ENCODE assay signal across 26 mouse cellular contexts in genomic region chr17:24035087-24035486, GRCm38 (mm10). TPM values are rescaled to one million over a fixed set of nuclear protein-coding genes. Genes with fewer than 3 reads are reported as not detected.
DNase-seq lines count a peak whose midpoint lies in the region; ATAC-seq and TF ChIP-seq lines count a peak whose summit lies in the region.
"Had no signal": no experiment of that assay in that cellular context is flagged by ENCODE, and none has a peak within 500 bp of the region (broad histone marks: within the 10 kb centered on the region; RNA-seq: fewer than 3 reads in every experiment).

No protein-coding gene starts in this region.

- TF ChIP-seq EP300 in heart, postnatal 0 days (IDR thresholded peaks at IDR 0.05; ENCODE audit: low read depth), result no peak

- 37% methylated on average over 7 of the region's 7 CpGs for WGBS in heart, embryonic 11.5 days (ENCODE audit: insufficient replicate concordance)
- WGBS in heart, postnatal 0 days, result 25% methylated on average over 7 of the region's 7 CpGs
- WGBS in intestine, postnatal 0 days, result 76% methylated on average over 7 of the region's 7 CpGs

- TF ChIP-seq CTCF in heart, postnatal 0 days (IDR thresholded peaks at IDR 0.05; ENCODE audit: low read depth), result no peak
- TF ChIP-seq CTCF in Patski (IDR thresholded peaks at IDR 0.05), result no peak
- no peak for TF ChIP-seq CTCF in intestine, postnatal 0 days (IDR thresholded peaks at IDR 0.05; ENCODE audit: low read depth)

- no peaks in the 10 kb centered on the region for H3K4me1 ChIP-seq in heart, embryonic 11.5 days (ENCODE audit: control insufficient read depth, insufficient read depth, low read length)
- no peaks in the 10 kb centered on the region for H3K4me1 ChIP-seq in heart, postnatal 0 days (ENCODE audit: control insufficient read depth, insufficient read depth)
- no peaks in the 10 kb centered on the region for H3K4me1 ChIP-seq in intestine, postnatal 0 days (replicated peaks; ENCODE audit: control insufficient read depth, insufficient read depth, low read length)
- H3K4me1 ChIP-seq: embryonic facial prominence, embryonic 13.5 days; forebrain, embryonic 10.5 days; hindbrain, embryonic 10.5 days; hindbrain, embryonic 15.5 days had no signal

- H3K9ac ChIP-seq in heart, embryonic 11.5 days (ENCODE audit: low read depth, low read length), result no peak overlapping the region
- H3K9ac ChIP-seq in heart, postnatal 0 days (replicated peaks; ENCODE audit: low read depth, low read length), result no peak overlapping the region
- H3K9ac ChIP-seq in intestine, postnatal 0 days (ENCODE audit: low read depth, low read length), result no peak overlapping the region
- H3K9ac ChIP-seq: embryonic facial prominence, embryonic 13.5 days; heart, embryonic 12.5 days; hindbrain, embryonic 15.5 days had no signal

- intact Hi-C loops in heart, postnatal 14 days (cut with DNase I), result no loop called here

- no peaks in the 10 kb centered on the region for H3K9me3 ChIP-seq in heart, embryonic 11.5 days (replicated peaks; ENCODE audit: control insufficient read depth, low read length)
- no peaks in the 10 kb centered on the region for H3K9me3 ChIP-seq in heart, postnatal 0 days (replicated peaks; ENCODE audit: control insufficient read depth, low read length)
- H3K9me3 ChIP-seq in intestine, postnatal 0 days (ENCODE audit: control insufficient read depth), result no peaks in the 10 kb centered on the region
- H3K9me3 ChIP-seq: embryonic facial prominence, embryonic 13.5 days; forebrain, embryonic 10.5 days; G1E; heart, embryonic 12.5 days; hindbrain, embryonic 10.5 days; hindbrain, embryonic 15.5 days had no signal

- no peaks in the 10 kb centered on the region for H3K36me3 ChIP-seq in heart, embryonic 11.5 days (ENCODE audit: control insufficient read depth, insufficient read depth, low read length)
- H3K36me3 ChIP-seq in heart, postnatal 0 days (replicated peaks; ENCODE audit: control insufficient read depth, insufficient read depth, low read length), result no peaks in the 10 kb centered on the region
- no peaks in the 10 kb centered on the region for H3K36me3 ChIP-seq in intestine, postnatal 0 days (ENCODE audit: control insufficient read depth, insufficient read depth)
- H3K36me3 ChIP-seq: embryonic facial prominence, embryonic 13.5 days; forebrain, embryonic 10.5 days; G1E; heart, embryonic 12.5 days; hindbrain, embryonic 10.5 days; hindbrain, embryonic 15.5 days had no signal

- ATAC-seq in heart, embryonic 11.5 days (replicated peaks; ENCODE audit: insufficient number of reproducible peaks, low FRiP score, low TSS enrichment), result no peak; the same call in 1 of the 2 replicates
- peak; percentile 77 for ATAC-seq in heart, postnatal 0 days (ENCODE audit: insufficient read depth, low read depth)
- peak; percentile 97 for ATAC-seq in Patski
- no peak for ATAC-seq in megakaryocyte-erythroid progenitor cell, adult 5-6 weeks (replicated peaks; ENCODE audit: low FRiP score, low TSS enrichment, poor library complexity, severe bottlenecking)
- ATAC-seq in intestine, postnatal 0 days, result no peak
- ATAC-seq: CD4-positive, CD25-positive, alpha-beta regulatory T cell, adult 4 months; forebrain, embryonic 14.5 days had no signal

- no peaks in the 10 kb centered on the region for H3K27me3 ChIP-seq in heart, embryonic 11.5 days (ENCODE audit: control insufficient read depth, insufficient read depth, low read length)
- no peaks in the 10 kb centered on the region for H3K27me3 ChIP-seq in heart, postnatal 0 days (ENCODE audit: control insufficient read depth, insufficient read depth, low read length)
- H3K27me3 ChIP-seq in Patski, result no peaks in the 10 kb centered on the region
- no peaks in the 10 kb centered on the region for H3K27me3 ChIP-seq in intestine, postnatal 0 days (replicated peaks; ENCODE audit: control insufficient read depth, insufficient read depth, low read length)
- H3K27me3 ChIP-seq: embryonic facial prominence, embryonic 13.5 days; heart, embryonic 12.5 days; hindbrain, embryonic 15.5 days had no signal

- POLR2A ChIA-PET in Patski (lab: Charles Lee), result no interaction called here

- CTCF ChIA-PET in Patski (lab: Charles Lee), result no interaction called here

- H3K27ac ChIP-seq in heart, embryonic 11.5 days (ENCODE audit: low read depth, low read length), result peak overlapping the region; percentile 17; the same call in 1 of the 2 replicates
- no peak overlapping the region for H3K27ac ChIP-seq in heart, postnatal 0 days (ENCODE audit: low read depth)
- no peak overlapping the region for H3K27ac ChIP-seq in intestine, postnatal 0 days (ENCODE audit: low read depth, low read length)
- H3K27ac ChIP-seq: embryonic facial prominence, embryonic 13.5 days; forebrain, embryonic 10.5 days; gastrocnemius, adult 2 months; hindbrain, embryonic 10.5 days; hindbrain, embryonic 15.5 days had no signal

- no peak for DNase-seq in heart, postnatal 4 days
- DNase-seq in heart, postnatal 0 days (ENCODE audit: low spot score), result no peak
- DNase-seq in heart, postnatal 14 days, result no peak
- DNase-seq in Patski (ENCODE audit: low read depth, low spot score), result peak; percentile 47
- DNase-seq in layer of hippocampus, postnatal 10 days (ENCODE audit: low spot score in 2 of 2), result no peak
- DNase-seq: adrenal gland, adult 2 months; adrenal gland, postnatal 25 days; cerebellum, adult 18-20 months; cerebellum, adult 9-11 months; cerebellum, postnatal 36 days; gastrocnemius, adult 2 months; gastrocnemius, postnatal 25 days; kidney, adult 11 months; kidney, adult 9 months had no signal

- in situ Hi-C loops in Patski (cut with MboI; ENCODE audit: low pct_unique_long_range_greater_than_20kb), result no loop called here

- no peak overlapping the region for H3K4me2 ChIP-seq in heart, embryonic 11.5 days
- H3K4me2 ChIP-seq in heart, postnatal 0 days (ENCODE audit: low read depth, low read length), result no peak overlapping the region
- H3K4me2 ChIP-seq in intestine, postnatal 0 days (replicated peaks; ENCODE audit: low read depth), result no peak overlapping the region
- H3K4me2 ChIP-seq: embryonic facial prominence, embryonic 13.5 days; heart, embryonic 12.5 days; hindbrain, embryonic 15.5 days had no signal

- no peak overlapping the region for H3K4me3 ChIP-seq in heart, embryonic 11.5 days (ENCODE audit: low read depth, low read length)
- H3K4me3 ChIP-seq in heart, postnatal 0 days (ENCODE audit: low read depth, low read length), result no peak overlapping the region
- H3K4me3 ChIP-seq in intestine, postnatal 0 days (ENCODE audit: low read depth, low read length), result no peak overlapping the region
- H3K4me3 ChIP-seq: embryonic facial prominence, embryonic 13.5 days; forebrain, embryonic 10.5 days; gastrocnemius, adult 2 months; heart, embryonic 12.5 days; hindbrain, embryonic 10.5 days; hindbrain, embryonic 15.5 days had no signal

RNA-seq across cellular contexts. Expression of gene Prss27, which starts 2.9 kb away (rescaled TPM):
- 0.17 and 0.37 TPM in 2 replicates for polyA plus RNA-seq in heart, embryonic 11.5 days (2014; fragmentation: Nextera tagmentation; extraction: Ambion mirVana)
- total RNA-seq in heart, postnatal 4 days (2021), result not detected
- 0.99 and 1.1 TPM in 2 replicates for total RNA-seq in heart, postnatal 0 days (2014; rRNA removed; ENCODE audit: low replicate concordance)
- not detected in 2 replicates for polyA plus RNA-seq in heart, postnatal 0 days (2015; fragmentation: Nextera tagmentation; extraction: Ambion mirVana)
- total RNA-seq in heart, postnatal 14 days (2021), result not detected
- polyA plus RNA-seq in Patski (2021), result 0.28 TPM
- total RNA-seq in megakaryocyte-erythroid progenitor cell, adult 5-6 weeks (2014; fragmentation: Nextera tagmentation), result not detected in 2 replicates
- total RNA-seq in megakaryocyte-erythroid progenitor cell, adult 5-6 weeks (2017), result not detected in 2 replicates
- polyA plus RNA-seq in intestine, postnatal 0 days (2015; fragmentation: Nextera tagmentation; extraction: Ambion mirVana), result 0.12 and 0.18 TPM in 2 replicates
- not detected for total RNA-seq in layer of hippocampus, postnatal 10 days (2021)
- total RNA-seq: G1E; gastrocnemius, adult 2 months; gastrocnemius, postnatal 25 days; granulocyte monocyte progenitor cell, adult 5-6 weeks had no signal
- polyA plus RNA-seq: CD4-positive, CD25-positive, alpha-beta regulatory T cell, adult 4 months; forebrain, embryonic 14.5 days; G1E had no signal

RNA-seq across cellular contexts. Expression of gene Prss22, which starts 37.2 kb away (rescaled TPM):
- polyA plus RNA-seq in heart, embryonic 11.5 days (2014; fragmentation: Nextera tagmentation; extraction: Ambion mirVana), result 0.17 TPM in 1 of 2 replicates, not detected in the other
- not detected for total RNA-seq in heart, postnatal 4 days (2021)
- total RNA-seq in heart, postnatal 0 days (2014; rRNA removed; ENCODE audit: low replicate concordance), result 0.15 TPM in 1 of 2 replicates, not detected in the other
- not detected in 2 replicates for polyA plus RNA-seq in heart, postnatal 0 days (2015; fragmentation: Nextera tagmentation; extraction: Ambion mirVana)
- not detected for total RNA-seq in heart, postnatal 14 days (2021)
- 0.28 TPM for polyA plus RNA-seq in Patski (2021)
- not detected in 2 replicates for total RNA-seq in megakaryocyte-erythroid progenitor cell, adult 5-6 weeks (2014; fragmentation: Nextera tagmentation)
- not detected in 2 replicates for total RNA-seq in megakaryocyte-erythroid progenitor cell, adult 5-6 weeks (2017)
- polyA plus RNA-seq in intestine, postnatal 0 days (2015; fragmentation: Nextera tagmentation; extraction: Ambion mirVana), result 0.09 TPM in 1 of 2 replicates, not detected in the other
- total RNA-seq in layer of hippocampus, postnatal 10 days (2021), result not detected
- total RNA-seq: adrenal gland, adult 2 months; adrenal gland, postnatal 25 days; G1E; gastrocnemius, adult 2 months; gastrocnemius, postnatal 25 days; granulocyte monocyte progenitor cell, adult 5-6 weeks had no signal
- polyA plus RNA-seq: adrenal gland, adult 2 months; CD4-positive, CD25-positive, alpha-beta regulatory T cell, adult 4 months; forebrain, embryonic 14.5 days; G1E; hindbrain, embryonic 15.5 days had no signal

RNA-seq across cellular contexts. Expression of gene Kctd5, which starts 38.2 kb away (rescaled TPM):
- polyA plus RNA-seq in heart, embryonic 11.5 days (2014; fragmentation: Nextera tagmentation; extraction: Ambion mirVana), result 39.9 and 42.7 TPM in 2 replicates
- 10 to 100 TPM; 25.4 to 26.0 TPM for total RNA-seq in heart, postnatal 4 days (2021)
- total RNA-seq in heart, postnatal 0 days (2014; rRNA removed; ENCODE audit: low replicate concordance), result 34.1 and 39.5 TPM in 2 replicates
- polyA plus RNA-seq in heart, postnatal 0 days (2015; fragmentation: Nextera tagmentation; extraction: Ambion mirVana), result 23.2 and 23.9 TPM in 2 replicates
- 10 to 100 TPM; 14.4 to 14.6 TPM for total RNA-seq in heart, postnatal 14 days (2021)
- 57.8 TPM for polyA plus RNA-seq in Patski (2021)
- total RNA-seq in megakaryocyte-erythroid progenitor cell, adult 5-6 weeks (2014; fragmentation: Nextera tagmentation), result 17.1 and 24.2 TPM in 2 replicates
- total RNA-seq in megakaryocyte-erythroid progenitor cell, adult 5-6 weeks (2017), result 20.9 and 21.9 TPM in 2 replicates
- 58.5 and 61.3 TPM in 2 replicates for polyA plus RNA-seq in intestine, postnatal 0 days (2015; fragmentation: Nextera tagmentation; extraction: Ambion mirVana)
- total RNA-seq in layer of hippocampus, postnatal 10 days (2021), result 10 to 100 TPM; 71.8 to 72.0 TPM

RNA-seq across cellular contexts. Expression of gene Prss30, which starts 54.7 kb away (rescaled TPM):
- polyA plus RNA-seq in heart, embryonic 11.5 days (2014; fragmentation: Nextera tagmentation; extraction: Ambion mirVana), result not detected in 2 replicates
- not detected for total RNA-seq in heart, postnatal 4 days (2021)
- not detected in 2 replicates for total RNA-seq in heart, postnatal 0 days (2014; rRNA removed; ENCODE audit: low replicate concordance)
- not detected in 2 replicates for polyA plus RNA-seq in heart, postnatal 0 days (2015; fragmentation: Nextera tagmentation; extraction: Ambion mirVana)
- total RNA-seq in heart, postnatal 14 days (2021), result not detected
- 0.05 TPM for polyA plus RNA-seq in Patski (2021)
- not detected in 2 replicates for total RNA-seq in megakaryocyte-erythroid progenitor cell, adult 5-6 weeks (2014; fragmentation: Nextera tagmentation)
- total RNA-seq in megakaryocyte-erythroid progenitor cell, adult 5-6 weeks (2017), result 1.0 TPM in 1 of 2 replicates, not detected in the other
- 4.7 and 12.1 TPM in 2 replicates for polyA plus RNA-seq in intestine, postnatal 0 days (2015; fragmentation: Nextera tagmentation; extraction: Ambion mirVana)
- under 1 TPM in 1 of 2 experiments, not detected in 1; 0.45 TPM for total RNA-seq in layer of hippocampus, postnatal 10 days (2021)
- total RNA-seq: G1E; gastrocnemius, adult 2 months; gastrocnemius, postnatal 25 days; granulocyte monocyte progenitor cell, adult 5-6 weeks had no signal
- polyA plus RNA-seq: CD4-positive, CD25-positive, alpha-beta regulatory T cell, adult 4 months; embryonic facial prominence, embryonic 13.5 days; forebrain, embryonic 10.5 days; forebrain, embryonic 14.5 days; G1E; heart, embryonic 12.5 days; hindbrain, embryonic 10.5 days; hindbrain, embryonic 15.5 days had no signal

Comparison
In these comparisons a context has a peak if more than half of its experiments do, and no peak if none do; other contexts are left out.
1. ATAC-seq: peak in heart, postnatal 0 days (single experiment) and Patski (single experiment); none in heart, embryonic 11.5 days (single experiment), megakaryocyte-erythroid progenitor cell, adult 5-6 weeks (single experiment) and intestine, postnatal 0 days (single experiment).